ENCODE assay signal across 18 mouse cellular contexts in the genomic region with DNA sequence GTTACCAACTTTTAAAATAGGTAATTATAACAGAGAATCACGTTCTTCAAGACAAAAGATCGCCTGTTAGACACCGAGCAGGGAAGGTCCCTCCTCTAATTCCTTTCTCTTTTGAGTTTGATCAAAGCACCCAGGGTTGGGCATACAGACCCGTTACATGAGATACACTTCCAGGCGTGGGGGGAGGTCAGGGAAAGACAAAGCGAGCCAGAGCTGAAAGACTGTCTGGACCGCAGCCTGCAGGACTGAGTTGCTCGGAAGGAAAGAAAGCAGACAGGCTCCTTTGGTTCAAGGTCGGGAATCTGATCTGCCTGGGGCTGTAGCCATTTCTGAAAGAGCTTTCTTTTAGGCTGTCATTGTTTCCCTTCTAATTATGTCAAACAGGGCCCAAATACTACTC. TPM values are rescaled to one million over a fixed set of nuclear protein-coding genes. Genes with fewer than 3 reads are reported as not detected.
DNase-seq lines count a peak whose midpoint lies in the region; ATAC-seq lines count a peak whose summit lies in the region.
"Had no signal": no experiment of that assay in that cellular context is flagged by ENCODE, and none has a peak within 500 bp of the region (broad histone marks: within the 10 kb centered on the region; RNA-seq: fewer than 3 reads in every experiment).

No protein-coding gene starts in this region.

- DNase-seq in embryo, embryonic 10 days (ENCODE audit: low spot score): peak; percentile 25
- DNase-seq in embryo, embryonic 9.5 days (ENCODE audit: extremely low spot score): no peak
- peak; percentile 25 for DNase-seq in midbrain, embryonic 14.5 days
- DNase-seq in midbrain, embryonic 10.5 days (ENCODE audit: low spot score): no peak
- peak; percentile 56 for DNase-seq in embryonic facial prominence, embryonic 14.5 days (ENCODE audit: low spot score)
- peak; percentile 19 for DNase-seq in retina, embryonic 14.5 days (ENCODE audit: low spot score)
- DNase-seq in layer of hippocampus, postnatal 25 days (ENCODE audit: extremely low spot score in 1 of 2, low spot score in 1 of 2): no peak
- no peak for DNase-seq in lung, postnatal 4 days
- DNase-seq: cerebellum, adult 2 months; heart, adult 18-20 months; heart, postnatal 10 days; layer of hippocampus, adult 9-11 months; lung, adult 18-20 months had no signal

- no peak overlapping the region for H3K4me2 ChIP-seq in midbrain, embryonic 14.5 days (ENCODE audit: low read length)
- no peak overlapping the region for H3K4me2 ChIP-seq in embryonic facial prominence, embryonic 14.5 days (ENCODE audit: low read depth, low read length)
- H3K4me2 ChIP-seq: embryonic facial prominence, embryonic 15.5 days; limb, embryonic 13.5 days had no signal

- H3K4me1 ChIP-seq in midbrain, embryonic 14.5 days (ENCODE audit: control insufficient read depth, insufficient read depth, low read length): 0 out of 2 replicates have a peak, but pooled peaks cover 3% of the 10 kb centered on the region
- peaks cover 5% of the 10 kb centered on the region for H3K4me1 ChIP-seq in midbrain, embryonic 10.5 days
- H3K4me1 ChIP-seq in embryonic facial prominence, embryonic 14.5 days (ENCODE audit: control insufficient read depth, insufficient read depth, low read length): peaks cover 3% of the 10 kb centered on the region; the same call in 1 of the 2 replicates
- H3K4me1 ChIP-seq: embryonic facial prominence, embryonic 15.5 days had no signal

- H3K27me3 ChIP-seq in midbrain, embryonic 14.5 days (ENCODE audit: control insufficient read depth, insufficient read depth, low read length): no peaks in the 10 kb centered on the region
- no peaks in the 10 kb centered on the region for H3K27me3 ChIP-seq in midbrain, embryonic 10.5 days (ENCODE audit: low read depth, poor library complexity, severe bottlenecking)
- no peaks in the 10 kb centered on the region for H3K27me3 ChIP-seq in embryonic facial prominence, embryonic 14.5 days (replicated peaks; ENCODE audit: control insufficient read depth, insufficient read depth, low read length)
- H3K27me3 ChIP-seq: embryonic facial prominence, embryonic 15.5 days; limb, embryonic 13.5 days had no signal

- no peak overlapping the region for H3K9ac ChIP-seq in midbrain, embryonic 14.5 days (replicated peaks; ENCODE audit: low read length)
- no peak overlapping the region for H3K9ac ChIP-seq in embryonic facial prominence, embryonic 14.5 days (ENCODE audit: low read depth, low read length)
- H3K9ac ChIP-seq: embryonic facial prominence, embryonic 15.5 days; limb, embryonic 13.5 days had no signal

- no peak overlapping the region for H3K4me3 ChIP-seq in midbrain, embryonic 14.5 days (replicated peaks; ENCODE audit: low read depth, low read length)
- no peak overlapping the region for H3K4me3 ChIP-seq in midbrain, embryonic 10.5 days
- H3K4me3 ChIP-seq in embryonic facial prominence, embryonic 14.5 days (ENCODE audit: low read depth, low read length): no peak overlapping the region
- H3K4me3 ChIP-seq: embryonic facial prominence, embryonic 15.5 days; limb, embryonic 13.5 days had no signal

- no peaks in the 10 kb centered on the region for H3K36me3 ChIP-seq in midbrain, embryonic 14.5 days (ENCODE audit: control insufficient read depth, insufficient read depth, low read length)
- H3K36me3 ChIP-seq in midbrain, embryonic 10.5 days: no peaks in the 10 kb centered on the region
- H3K36me3 ChIP-seq in embryonic facial prominence, embryonic 14.5 days (ENCODE audit: control insufficient read depth, insufficient read depth, low read length): no peaks in the 10 kb centered on the region
- H3K36me3 ChIP-seq: embryonic facial prominence, embryonic 15.5 days; limb, embryonic 13.5 days had no signal

- ATAC-seq in midbrain, embryonic 14.5 days (ENCODE audit: low FRiP score, low TSS enrichment): no peak
- peak; percentile 63; the same call in 1 of the 2 replicates for ATAC-seq in embryonic facial prominence, embryonic 14.5 days (ENCODE audit: low read depth)
- ATAC-seq: intestine, embryonic 16.5 days had no signal

- WGBS in midbrain, embryonic 14.5 days: 38% methylated on average over 9 of the region's 9 CpGs
- WGBS in midbrain, embryonic 10.5 days: 59% methylated on average over 9 of the region's 9 CpGs
- 24% methylated on average over 9 of the region's 9 CpGs for WGBS in embryonic facial prominence, embryonic 14.5 days

- H3K27ac ChIP-seq in midbrain, embryonic 14.5 days (replicated peaks; ENCODE audit: low read depth, low read length): no peak overlapping the region
- H3K27ac ChIP-seq in midbrain, embryonic 10.5 days (replicated peaks): no peak overlapping the region
- H3K27ac ChIP-seq in embryonic facial prominence, embryonic 14.5 days (replicated peaks; ENCODE audit: low read depth, low read length): no peak overlapping the region
- H3K27ac ChIP-seq: embryonic facial prominence, embryonic 15.5 days; limb, embryonic 13.5 days had no signal

- H3K9me3 ChIP-seq in midbrain, embryonic 14.5 days (ENCODE audit: control insufficient read depth, low read length): no peaks in the 10 kb centered on the region
- H3K9me3 ChIP-seq in midbrain, embryonic 10.5 days (replicated peaks): no peaks in the 10 kb centered on the region
- no peaks in the 10 kb centered on the region for H3K9me3 ChIP-seq in embryonic facial prominence, embryonic 14.5 days (ENCODE audit: control insufficient read depth, low read length)
- H3K9me3 ChIP-seq: embryonic facial prominence, embryonic 15.5 days; limb, embryonic 13.5 days had no signal

RNA-seq across cellular contexts. Expression of gene Otol1, which starts 5.9 kb away (rescaled TPM):
- not detected in 2 replicates for polyA plus RNA-seq in midbrain, embryonic 14.5 days (2014; fragmentation: Nextera tagmentation; extraction: Ambion mirVana)
- polyA plus RNA-seq in midbrain, embryonic 10.5 days (2016; fragmentation: Nextera tagmentation; extraction: Ambion mirVana): not detected in 2 replicates
- polyA plus RNA-seq in embryonic facial prominence, embryonic 14.5 days (2014; fragmentation: Nextera tagmentation; extraction: Ambion mirVana): 0.10 and 0.34 TPM in 2 replicates
- total RNA-seq in layer of hippocampus, postnatal 25 days (2021): not detected
- total RNA-seq: gastrocnemius, adult 18-20 months; heart, adult 18-20 months; heart, postnatal 10 days; megakaryocyte progenitor cell, adult 5-6 weeks had no signal
- polyA plus RNA-seq: cerebellum, adult 2 months; embryonic facial prominence, embryonic 15.5 days; intestine, embryonic 16.5 days; limb, embryonic 13.5 days had no signal

Comparison
In these comparisons a context has a peak if more than half of its experiments do, and no peak if none do; other contexts are left out.
1. DNase-seq: peak in embryo, embryonic 10 days (single experiment), midbrain, embryonic 14.5 days (single experiment), embryonic facial prominence, embryonic 14.5 days (single experiment) and retina, embryonic 14.5 days (single experiment); none in embryo, embryonic 9.5 days (single experiment), midbrain, embryonic 10.5 days (single experiment), layer of hippocampus, postnatal 25 days (0 of 2) and lung, postnatal 4 days (0 of 2).